Mouse (Mus musculus) forebrain, embryonic 10.5 days (tissue): ENCODE measurements around the gene Scp2. TPM values are rescaled to one million over a fixed set of nuclear protein-coding genes. Genes with fewer than 3 reads are reported as not detected.

Experiments
- DNase-seq: peaks from one replicate; pipeline ENCODE4 v3.0.0-alpha.2; 2017; ENCODE audit warnings: low spot score; ENCODE audit errors: extremely low spot score
- H3K27ac ChIP-seq: fragments of 300-500 bp; sonication (generic); 2 replicates; pipeline ENCODE4 v1.5.1; 2016; ENCODE audit warnings: mild to moderate bottlenecking
- H3K27me3 ChIP-seq: fragments of 300-500 bp; sonication (generic); 2 replicates; pipeline ENCODE4 v1.6.1; 2016; ENCODE audit warnings: mild to moderate bottlenecking; ENCODE audit not compliant: poor library complexity, severe bottlenecking
- H3K36me3 ChIP-seq: fragments of 300-500 bp; sonication (generic); replicated peaks from 2 replicates; pipeline ENCODE4 v1.6.1; 2016; ENCODE audit warnings: mild to moderate bottlenecking, moderate library complexity
- H3K4me1 ChIP-seq: fragments of 300-500 bp; sonication (generic); 2 replicates; pipeline ENCODE4 v1.6.1; 2016
- H3K4me3 ChIP-seq: fragments of 300-500 bp; sonication (generic); 2 replicates; pipeline ENCODE4 v1.5.1; 2016; ENCODE audit warnings: mild to moderate bottlenecking, moderate library complexity
- H3K9me3 ChIP-seq: fragments of 300-500 bp; sonication (generic); 2 replicates; pipeline ENCODE4 v1.6.1; 2016; ENCODE audit warnings: mild to moderate bottlenecking, moderate library complexity
- WGBS: fragments of 180-500 bp; shearing (Covaris S2); methylation state at CpG from one replicate; pipeline ENCODE4 v1.1.7; 2016; 5-methylcytosine and 5-hydroxymethylcytosine counted together
- polyA plus RNA-seq: library from polyadenylated mRNA; unstranded; fragments of >200 nt; fragmentation: Nextera tagmentation; extraction: Ambion mirVana; gene quantifications from 2 replicates; pipeline ENCODE4 v1.2.1, GENCODE M21; 2016

The Scp2 gene
- polyA plus RNA-seq, 1 experiment from 2014 or later = 190 TPM

GRCm38 (mm10) chr4:108067261-108067660, 77.5 kb downstream of the Scp2 start:
- Histone ChIP-seq H3K36me3 (peaks cover 46% of the 10 kb centered on the region), H3K4me1 (peaks cover 21% of the 10 kb centered on the region), H3K27me3 (no peaks in the 10 kb centered on the region), H3K27ac (no peak overlapping the region), H3K4me3 (no peak overlapping the region), H3K9me3 (peaks cover 3% of the 10 kb centered on the region; the same call in 1 of the 2 replicates)
- no peak for DNase-seq
- 92% methylated on average over 7 of the region's 7 CpGs for WGBS

GRCm38 (mm10) chr4:108066569-108066968, 78.2 kb downstream of the Scp2 start:
- no peak overlapping the region for H3K4me3 ChIP-seq

GRCm38 (mm10) chr4:108065176-108065844, 79.5 kb downstream of the Scp2 start:
- H3K9me3 ChIP-seq = peaks cover 4% of the 10 kb centered on the region; the same call in 1 of the 2 replicates
- peaks cover 21% of the 10 kb centered on the region for H3K4me1 ChIP-seq
- WGBS = 80% methylated on average over 2 of the region's 2 CpGs
- no peak overlapping the region for H3K27ac ChIP-seq
- DNase-seq = no peak
- H3K36me3 ChIP-seq = peaks cover 60% of the 10 kb centered on the region
- H3K27me3 ChIP-seq = no peaks in the 10 kb centered on the region
- no peak overlapping the region for H3K4me3 ChIP-seq

More at GRCm38 (mm10) chr4:108066569-108066968, 78.2 kb downstream of the Scp2 start:
- 93% methylated on average over 4 of the region's 4 CpGs for WGBS
- no peak overlapping the region for H3K27ac ChIP-seq
- H3K9me3 ChIP-seq = peaks cover 4% of the 10 kb centered on the region; the same call in 1 of the 2 replicates
- H3K4me1 ChIP-seq = peaks cover 21% of the 10 kb centered on the region
- DNase-seq = no peak
- H3K27me3 ChIP-seq = no peaks in the 10 kb centered on the region
- H3K36me3 ChIP-seq = peaks cover 51% of the 10 kb centered on the region

GRCm38 (mm10) chr4:108063616-108064015, 81.2 kb downstream of the Scp2 start:
- WGBS = 89% methylated on average over 6 of the region's 6 CpGs
- Histone ChIP-seq H3K27ac (no peak overlapping the region), H3K36me3 (peaks cover 73% of the 10 kb centered on the region), H3K9me3 (peaks cover 4% of the 10 kb centered on the region; the same call in 1 of the 2 replicates), H3K4me3 (no peak overlapping the region), H3K4me1 (peaks cover 18% of the 10 kb centered on the region), H3K27me3 (no peaks in the 10 kb centered on the region)
- no peak for DNase-seq

- Histone ChIP-seq H3K4me3 (no peak overlapping the region), H3K4me1 (peaks cover 18% of the 10 kb centered on the region), H3K27ac (no peak overlapping the region), H3K36me3 (peaks cover 74% of the 10 kb centered on the region), H3K27me3 (no peaks in the 10 kb centered on the region), H3K9me3 (peaks cover 4% of the 10 kb centered on the region; the same call in 1 of the 2 replicates)
- WGBS = 95% methylated on average over 5 of the region's 5 CpGs
- no peak for DNase-seq
These were observed 82.3 kb downstream of the Scp2 start for GRCm38 (mm10) chr4:108062524-108062923.

GRCm38 (mm10) chr4:108060774-108061173, 84.0 kb downstream of the Scp2 start:
- Histone ChIP-seq H3K36me3 (peaks cover 70% of the 10 kb centered on the region), H3K27ac (peak overlapping the region; percentile 58; the same call in 1 of the 2 replicates), H3K4me1 (peaks cover 18% of the 10 kb centered on the region), H3K4me3 (no peak overlapping the region), H3K27me3 (no peaks in the 10 kb centered on the region), H3K9me3 (peaks cover 4% of the 10 kb centered on the region; the same call in 1 of the 2 replicates)
- DNase-seq = no peak
- WGBS = 86% methylated on average over 4 of the region's 4 CpGs

- Histone ChIP-seq H3K36me3 (peaks cover 72% of the 10 kb centered on the region), H3K4me1 (peaks cover 18% of the 10 kb centered on the region), H3K27me3 (no peaks in the 10 kb centered on the region), H3K4me3 (peak overlapping the region; percentile 23; the same call in 1 of the 2 replicates), H3K27ac (peak overlapping the region; percentile 82), H3K9me3 (peaks cover 4% of the 10 kb centered on the region; the same call in 1 of the 2 replicates)
- WGBS = 46% methylated on average over 19 of the region's 19 CpGs
- no peak for DNase-seq
These were observed 85.0 kb downstream of the Scp2 start for GRCm38 (mm10) chr4:108059601-108060379.

- Histone ChIP-seq H3K36me3 (peaks cover 80% of the 10 kb centered on the region), H3K9me3 (peaks cover 4% of the 10 kb centered on the region; the same call in 1 of the 2 replicates), H3K4me1 (peaks cover 18% of the 10 kb centered on the region), H3K4me3 (no peak overlapping the region), H3K27ac (no peak overlapping the region), H3K27me3 (no peaks in the 10 kb centered on the region)
- no peak for DNase-seq
- WGBS = 89% methylated on average over 10 of the region's 10 CpGs
These were observed 86.6 kb downstream of the Scp2 start for GRCm38 (mm10) chr4:108058166-108058565.

- peaks cover 18% of the 10 kb centered on the region for H3K4me1 ChIP-seq
- H3K27ac ChIP-seq = no peak overlapping the region
- no peaks in the 10 kb centered on the region for H3K27me3 ChIP-seq
- 88% methylated on average over 2 of the region's 2 CpGs for WGBS
- peaks cover 80% of the 10 kb centered on the region for H3K36me3 ChIP-seq
- no peak for DNase-seq
- H3K9me3 ChIP-seq = peaks cover under 1% of the 10 kb centered on the region; the same call in 1 of the 2 replicates
- H3K4me3 ChIP-seq = no peak overlapping the region
These were observed 87.6 kb downstream of the Scp2 start for GRCm38 (mm10) chr4:108057247-108057646.

- no peaks in the 10 kb centered on the region for H3K27me3 ChIP-seq
- whole genome bisulfite sequencing = 91% methylated on average over 10 of the region's 10 CpGs
- DNase-seq = no peak
- H3K27ac ChIP-seq = no peak overlapping the region
- H3K4me3 ChIP-seq = no peak overlapping the region
- H3K9me3 ChIP-seq = no peaks in the 10 kb centered on the region
- peaks cover 78% of the 10 kb centered on the region for H3K36me3 ChIP-seq
- peaks cover 16% of the 10 kb centered on the region for H3K4me1 ChIP-seq
These were observed 88.9 kb downstream of the Scp2 start for GRCm38 (mm10) chr4:108055873-108056272.

- Histone ChIP-seq H3K4me1 (no peaks in the 10 kb centered on the region), H3K9me3 (no peaks in the 10 kb centered on the region)
- 90% methylated on average over 8 of the region's 8 CpGs for WGBS
These were observed 92.1 kb downstream of the Scp2 start for GRCm38 (mm10) chr4:108052673-108053072.

GRCm38 (mm10) chr4:108051687-108052274, 93.0 kb downstream of the Scp2 start:
- Histone ChIP-seq H3K27me3 (no peaks in the 10 kb centered on the region), H3K4me1 (no peaks in the 10 kb centered on the region), H3K4me3 (no peak overlapping the region), H3K36me3 (peaks cover 87% of the 10 kb centered on the region), H3K27ac (no peak overlapping the region), H3K9me3 (no peaks in the 10 kb centered on the region)
- 85% methylated on average over 10 of the region's 10 CpGs for WGBS
- no peak for DNase-seq

More at GRCm38 (mm10) chr4:108052673-108053072, 92.1 kb downstream of the Scp2 start:
- DNase-seq = no peak
- Histone ChIP-seq H3K27me3 (no peaks in the 10 kb centered on the region), H3K4me3 (no peak overlapping the region), H3K36me3 (peaks cover 82% of the 10 kb centered on the region), H3K27ac (no peak overlapping the region)
